Mouse (Mus musculus): ENCODE results near the gene Cyba. TPM values are rescaled to one million over a fixed set of nuclear protein-coding genes. Genes with fewer than 3 reads are reported as not detected.

The Cyba gene
- total RNA-seq (2014; rRNA removed) (19.6 and 30.6 TPM in 2 replicates), polyA plus RNA-seq (2015; fragmentation: Nextera tagmentation; extraction: Ambion mirVana) (44.0 and 46.2 TPM in 2 replicates)

DNA sequence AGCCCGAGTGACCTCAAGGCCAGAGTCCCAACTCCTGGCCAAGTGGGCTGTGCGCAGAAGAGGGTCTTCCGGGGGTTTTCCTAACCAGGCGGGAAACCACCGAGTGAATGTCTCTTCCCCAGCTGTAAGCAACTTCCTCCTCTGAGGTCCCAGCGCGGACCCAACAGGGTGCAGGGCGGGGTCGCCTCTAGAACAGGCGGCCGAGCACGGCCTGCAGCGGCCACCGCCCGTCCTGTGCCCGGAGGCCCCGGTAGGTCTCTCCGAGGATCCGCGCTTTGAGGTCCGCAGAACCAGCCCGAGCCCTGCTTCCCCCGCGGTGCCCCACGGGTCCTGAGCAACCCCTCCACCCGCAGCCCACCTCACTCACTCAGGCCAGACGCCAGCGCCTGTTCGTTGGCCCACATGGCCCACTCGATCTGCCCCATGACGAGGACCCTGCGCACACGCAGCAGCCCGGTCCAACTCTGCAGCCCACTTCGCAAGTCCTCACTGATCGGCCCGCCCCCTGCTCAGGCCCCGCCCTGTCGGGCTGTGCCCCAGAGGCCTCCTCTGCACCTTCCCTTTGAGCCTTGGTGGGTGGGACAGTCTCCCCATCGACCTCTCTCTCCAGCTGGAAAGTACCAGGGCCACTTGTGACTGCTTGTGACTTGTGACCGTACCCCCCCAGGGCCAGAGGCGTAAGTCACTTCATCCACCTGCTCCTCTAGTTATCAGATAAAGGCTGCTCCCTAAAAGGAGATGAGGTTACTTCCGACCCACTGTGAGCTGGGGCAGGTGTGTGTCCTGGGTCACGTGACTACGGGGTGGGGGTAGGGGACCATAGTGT is at the start of gene Cyba:
TSS of gene Cyba (minus strand) at position 488 of the 826 bp plus-strand sequence.
- H3K4me2 ChIP-seq (ENCODE audit: low read depth, low read length): peak within 1 kb of the TSS; percentile 52
- peak within 1 kb of the TSS; percentile 22; the same call in 1 of the 2 replicates for H3K27ac ChIP-seq
- no peaks in the 10 kb centered on the region for H3K27me3 ChIP-seq (ENCODE audit: insufficient read depth, low read length)
- ATAC-seq: peak; percentile 45
- no peak for TF ChIP-seq CTCF (IDR thresholded peaks at IDR 0.05; ENCODE audit: low read depth)
- no peaks in the 10 kb centered on the region for H3K9me3 ChIP-seq (ENCODE audit: low read length)
- peak within 1 kb of the TSS; percentile 26 for H3K4me3 ChIP-seq (ENCODE audit: low read length)
- H3K4me1 ChIP-seq (ENCODE audit: insufficient read depth, low read length): peaks cover 10% of the 10 kb centered on the region; the same call in 1 of the 2 replicates
- H3K9ac ChIP-seq (replicated peaks; ENCODE audit: low read length): peak within 1 kb of the TSS; percentile 31; the same call in 1 of the 2 replicates
- DNase-seq (ENCODE audit: low spot score): peak; percentile 47
- 8% methylated on average over 44 of the region's 45 CpGs for WGBS
- H3K36me3 ChIP-seq (ENCODE audit: insufficient read depth, low read length): peaks cover 22% of the 10 kb centered on the region; the same call in 1 of the 2 replicates

DNA sequence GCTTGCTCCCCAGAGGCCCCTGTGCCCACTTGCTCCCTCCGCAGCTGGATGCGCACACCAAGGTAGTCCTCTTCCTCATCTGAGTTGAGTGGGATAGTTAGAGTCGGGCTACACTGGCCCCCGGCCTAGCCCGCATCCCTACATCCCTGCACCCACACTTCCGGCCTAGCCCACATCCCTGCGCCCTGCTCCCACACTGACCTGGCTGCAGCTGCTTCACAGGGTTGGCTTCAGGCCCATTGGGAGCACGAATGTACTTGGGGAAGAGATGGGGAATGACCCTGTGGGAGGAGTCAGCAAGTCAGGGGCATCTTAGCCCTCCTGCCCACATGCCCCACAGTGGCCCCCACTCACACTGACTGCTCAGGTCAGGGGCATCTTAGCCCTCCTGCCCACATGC is 49.7 kb upstream of the Cyba start:
- H3K27me3 ChIP-seq (ENCODE audit: insufficient read depth, low read length): no peaks in the 10 kb centered on the region
- H3K27ac ChIP-seq: no peak overlapping the region
- no peak overlapping the region for H3K9ac ChIP-seq (replicated peaks; ENCODE audit: low read length)

DNA sequence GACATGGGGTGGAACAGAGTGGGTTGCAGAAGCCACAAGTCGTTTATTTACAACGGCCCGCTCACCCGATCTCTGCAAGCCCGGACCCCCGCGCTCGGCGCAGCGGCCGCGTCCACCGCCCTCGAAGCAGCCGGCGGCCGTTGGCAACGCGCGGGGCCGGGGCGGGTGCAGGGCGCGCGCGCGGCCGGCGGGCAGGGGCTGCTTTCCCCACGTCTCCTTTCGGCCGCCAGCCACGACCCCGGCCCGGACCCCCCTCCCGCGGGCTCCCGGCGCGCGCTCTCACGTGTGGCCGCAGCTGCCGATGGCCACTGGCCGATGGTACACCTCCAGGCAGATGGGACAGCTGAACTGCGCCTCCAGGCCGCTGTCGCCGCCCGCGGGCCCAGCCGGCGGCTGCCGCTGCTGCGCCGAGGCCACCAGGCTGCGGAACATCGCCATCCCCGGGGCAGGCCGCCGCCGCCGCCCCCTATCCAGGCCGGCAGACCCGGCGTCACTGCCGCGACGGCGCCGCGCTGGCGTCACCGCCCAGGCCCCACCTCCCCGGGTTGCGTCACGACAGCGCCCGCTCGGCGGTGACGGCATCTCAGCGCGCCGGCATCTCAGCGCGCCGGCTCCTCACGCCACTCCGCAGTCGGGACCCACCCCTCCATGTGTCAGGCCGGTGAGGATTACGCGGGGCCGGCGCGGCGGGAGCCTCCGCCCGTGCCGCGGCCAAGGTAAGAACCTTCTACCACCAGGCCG is 43.0 kb upstream of the Cyba start, which contains the start of the genes Rnf166 and Ctu2:
TSS of gene Rnf166 (minus strand) at position 485 of the 741 bp plus-strand sequence.
TSS of gene Ctu2 (plus strand) at position 564 of the 741 bp plus-strand sequence.
- H3K9ac ChIP-seq (replicated peaks; ENCODE audit: low read length): peak within 1 kb of the TSS; percentile 91
- DNase-seq (ENCODE audit: low spot score) (peak; percentile 96), ATAC-seq (peak; percentile 94)
- TF ChIP-seq CTCF (IDR thresholded peaks at IDR 0.05; ENCODE audit: low read depth): no peak
- H3K4me2 ChIP-seq (ENCODE audit: low read depth, low read length): peak within 1 kb of the TSS; percentile 77
- peak within 1 kb of the TSS; percentile 98 for H3K4me3 ChIP-seq (ENCODE audit: low read length)
- H3K27ac ChIP-seq: peak within 1 kb of the TSS; percentile 86
- no peaks in the 10 kb centered on the region for H3K27me3 ChIP-seq (ENCODE audit: insufficient read depth, low read length)
- peaks cover 13% of the 10 kb centered on the region; the same call in 1 of the 2 replicates for H3K36me3 ChIP-seq (ENCODE audit: insufficient read depth, low read length)
- peaks cover 14% of the 10 kb centered on the region for H3K4me1 ChIP-seq (ENCODE audit: insufficient read depth, low read length)
- WGBS: under 1% methylated on average over 80 of the region's 103 CpGs
- H3K9me3 ChIP-seq (ENCODE audit: low read length): no peaks in the 10 kb centered on the region

More for the DNA sequence above, 49.7 kb upstream of the Cyba start:
- ATAC-seq: peak; percentile 3; the same call in 1 of the 2 replicates
- Histone ChIP-seq H3K9me3 (ENCODE audit: low read length) (no peaks in the 10 kb centered on the region), H3K4me2 (ENCODE audit: low read depth, low read length) (no peak overlapping the region), H3K4me1 (ENCODE audit: insufficient read depth, low read length) (no peaks in the 10 kb centered on the region), H3K36me3 (ENCODE audit: insufficient read depth, low read length) (peaks cover 45% of the 10 kb centered on the region), H3K4me3 (ENCODE audit: low read length) (no peak overlapping the region)
- TF ChIP-seq CTCF (IDR thresholded peaks at IDR 0.05; ENCODE audit: low read depth): no peak
- DNase-seq (ENCODE audit: low spot score): no peak
- WGBS: 93% methylated on average over 8 of the region's 8 CpGs

DNA sequence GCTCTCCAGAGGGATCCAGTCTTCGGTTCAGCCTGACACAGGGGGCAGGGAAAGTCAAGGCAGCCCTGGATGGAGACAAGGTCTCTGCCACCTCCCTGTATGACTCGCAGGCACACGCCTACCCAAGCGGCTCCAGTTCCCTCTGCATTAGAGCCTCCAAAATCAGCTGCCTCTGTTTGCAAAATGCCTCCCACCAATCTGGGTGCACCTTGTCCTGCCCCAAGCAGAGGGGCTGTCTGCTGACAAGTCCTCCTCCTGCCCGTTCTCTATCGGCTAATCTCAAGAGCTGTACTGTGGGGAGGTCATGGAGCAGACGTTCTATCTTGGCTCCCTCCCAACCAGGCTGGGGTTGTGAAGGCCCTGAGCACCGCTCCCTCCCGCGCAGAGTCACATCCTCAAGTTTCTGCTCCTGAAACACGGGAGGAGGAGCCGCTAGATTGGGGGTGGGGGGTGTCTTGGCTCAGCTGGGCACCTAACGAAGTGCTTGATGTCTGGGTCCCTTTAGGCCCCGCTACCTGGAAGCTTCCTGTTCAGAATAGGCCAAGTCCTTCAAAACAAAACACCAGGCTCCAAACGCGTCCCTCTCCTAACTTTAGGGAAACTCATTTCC is 42.3 kb upstream of the Cyba start:
- ATAC-seq (peak; percentile 14; the same call in 1 of the 2 replicates), DNase-seq (ENCODE audit: low spot score) (peak; percentile 42)
- H3K9me3 ChIP-seq (ENCODE audit: low read length): no peaks in the 10 kb centered on the region
- 10% methylated on average over 16 of the region's 16 CpGs for WGBS
- H3K27ac ChIP-seq: peak overlapping the region; percentile 86
- TF ChIP-seq CTCF (IDR thresholded peaks at IDR 0.05; ENCODE audit: low read depth): no peak
- peak overlapping the region; percentile 77 for H3K4me2 ChIP-seq (ENCODE audit: low read depth, low read length)
- H3K4me3 ChIP-seq (ENCODE audit: low read length): peak overlapping the region; percentile 98
- H3K9ac ChIP-seq (replicated peaks; ENCODE audit: low read length): peak overlapping the region; percentile 91
- peaks cover 13% of the 10 kb centered on the region; the same call in 1 of the 2 replicates for H3K36me3 ChIP-seq (ENCODE audit: insufficient read depth, low read length)
- no peaks in the 10 kb centered on the region for H3K27me3 ChIP-seq (ENCODE audit: insufficient read depth, low read length)
- H3K4me1 ChIP-seq (ENCODE audit: insufficient read depth, low read length): peaks cover 14% of the 10 kb centered on the region

DNA sequence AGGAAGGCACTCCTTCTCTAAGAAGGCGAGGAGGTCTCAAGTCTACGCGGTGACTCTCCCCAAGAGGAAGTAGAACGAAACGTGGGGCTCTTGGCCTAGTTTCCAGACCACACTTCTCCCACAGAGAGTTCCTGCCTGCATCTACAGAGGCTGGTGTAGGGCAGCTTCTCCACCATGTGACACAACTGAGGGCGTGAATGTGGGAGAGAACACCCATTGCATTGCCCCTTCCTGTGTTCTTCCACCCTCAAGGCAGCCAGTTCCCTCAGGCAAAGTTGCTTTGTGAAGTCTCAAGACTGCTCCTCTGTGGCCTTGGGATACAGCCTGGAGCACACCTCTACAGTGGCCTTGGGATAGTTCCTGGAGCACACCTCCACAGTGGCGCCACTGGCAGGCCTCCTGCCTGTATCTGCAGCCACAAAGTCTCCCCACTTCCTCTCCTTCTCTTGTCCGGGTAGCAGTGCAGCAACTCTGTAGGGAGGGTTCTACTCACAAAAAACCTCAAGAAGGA is 41.2 kb upstream of the Cyba start:
- Histone ChIP-seq H3K27ac (no peak overlapping the region), H3K36me3 (ENCODE audit: insufficient read depth, low read length) (peaks cover 8% of the 10 kb centered on the region; the same call in 1 of the 2 replicates), H3K9ac (replicated peaks; ENCODE audit: low read length) (no peak overlapping the region), H3K4me3 (ENCODE audit: low read length) (no peak overlapping the region), H3K27me3 (ENCODE audit: insufficient read depth, low read length) (no peaks in the 10 kb centered on the region), H3K9me3 (ENCODE audit: low read length) (no peaks in the 10 kb centered on the region), H3K4me1 (ENCODE audit: insufficient read depth, low read length) (peaks cover 14% of the 10 kb centered on the region), H3K4me2 (ENCODE audit: low read depth, low read length) (no peak overlapping the region)
- WGBS: 90% methylated on average over 8 of the region's 8 CpGs
- ATAC-seq: no peak
- TF ChIP-seq CTCF (IDR thresholded peaks at IDR 0.05; ENCODE audit: low read depth): no peak
- DNase-seq (ENCODE audit: low spot score): no peak

DNA sequence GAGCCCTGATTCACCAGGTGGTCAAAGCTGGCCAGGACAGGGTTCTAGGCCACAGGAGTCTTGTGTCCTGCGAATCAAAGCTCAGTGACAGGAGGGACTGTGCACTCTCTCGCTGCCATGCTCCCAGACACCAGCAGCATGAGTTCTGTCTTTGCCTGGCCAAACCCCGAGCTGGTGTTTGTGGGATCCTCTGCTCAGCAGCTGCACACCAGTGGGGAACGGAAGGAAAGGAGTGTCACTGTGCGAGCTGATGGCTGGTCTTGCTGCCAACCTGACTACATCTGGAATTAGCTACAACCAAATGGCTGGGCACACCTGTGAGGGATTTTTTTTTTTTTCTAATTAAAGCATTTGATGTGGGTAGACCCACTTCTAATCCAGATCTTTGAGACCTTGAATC is 38.0 kb upstream of the Cyba start:
- ATAC-seq: no peak
- Histone ChIP-seq H3K9me3 (ENCODE audit: low read length) (no peaks in the 10 kb centered on the region), H3K9ac (replicated peaks; ENCODE audit: low read length) (no peak overlapping the region), H3K36me3 (ENCODE audit: insufficient read depth, low read length) (peaks cover 29% of the 10 kb centered on the region; the same call in 1 of the 2 replicates), H3K27me3 (ENCODE audit: insufficient read depth, low read length) (no peaks in the 10 kb centered on the region), H3K4me3 (ENCODE audit: low read length) (no peak overlapping the region), H3K4me1 (ENCODE audit: insufficient read depth, low read length) (0 out of 2 replicates have a peak, but pooled peaks cover 6% of the 10 kb centered on the region), H3K27ac (no peak overlapping the region), H3K4me2 (ENCODE audit: low read depth, low read length) (no peak overlapping the region)
- no peak for TF ChIP-seq CTCF (IDR thresholded peaks at IDR 0.05; ENCODE audit: low read depth)
- no peak for DNase-seq (ENCODE audit: low spot score)
- WGBS: 88% methylated on average over 5 of the region's 5 CpGs
